Mouse (Mus musculus) heart, embryonic 11.5 days (tissue): ENCODE results near the gene Scrt2. TPM values are rescaled to one million over a fixed set of nuclear protein-coding genes. Genes with fewer than 3 reads are reported as not detected.

ENCODE experiments used
- ATAC-seq: fragments of 200-750 bp; cut with Nextera tagmentation; replicated peaks from 2 replicates; pipeline ENCODE4 v1.8.0; 2017; ENCODE audit warnings: moderate library complexity; ENCODE audit not compliant: insufficient number of reproducible peaks, low FRiP score, low TSS enrichment
- H3K27ac ChIP-seq: fragments of 300-500 bp; sonication (generic); 2 replicates; pipeline ENCODE4 v1.5.1; 2014; ENCODE audit warnings: mild to moderate bottlenecking, low read depth, low read length
- H3K27me3 ChIP-seq: fragments of 300-500 bp; sonication (generic); 2 replicates; pipeline ENCODE4 v1.6.1; 2014; ENCODE audit warnings: mild to moderate bottlenecking, low read length, mixed read lengths; ENCODE audit not compliant: control insufficient read depth, insufficient read depth
- H3K36me3 ChIP-seq: fragments of 300-500 bp; sonication (generic); 2 replicates; pipeline ENCODE4 v1.6.1; 2014; ENCODE audit warnings: mild to moderate bottlenecking, low read length, moderate library complexity, mixed read lengths; ENCODE audit not compliant: control insufficient read depth, insufficient read depth
- H3K4me1 ChIP-seq: fragments of 300-500 bp; sonication (generic); 2 replicates; pipeline ENCODE4 v1.6.1; 2014; ENCODE audit warnings: low read length; ENCODE audit not compliant: control insufficient read depth, insufficient read depth
- H3K4me2 ChIP-seq: fragments of 300-500 bp; sonication (generic); 2 replicates; pipeline ENCODE4 v1.6.1; 2014; ENCODE audit warnings: mild to moderate bottlenecking, moderate library complexity
- H3K4me3 ChIP-seq: fragments of 300-500 bp; sonication (generic); 2 replicates; pipeline ENCODE4 v1.5.1; 2014; ENCODE audit warnings: low read depth, low read length
- H3K9ac ChIP-seq: fragments of 300-500 bp; sonication (generic); 2 replicates; pipeline ENCODE4 v1.6.1; 2014; ENCODE audit warnings: mild to moderate bottlenecking, low read depth, low read length, moderate library complexity
- H3K9me3 ChIP-seq: fragments of 300-500 bp; sonication (generic); replicated peaks from 2 replicates; pipeline ENCODE4 v1.6.1; 2016; ENCODE audit warnings: low read length; ENCODE audit not compliant: control insufficient read depth
- WGBS: fragments of 180-500 bp; shearing (Covaris S2); extraction: QIAGEN DNeasy Blood & Tissue Kit; methylation state at CpG from one replicate; pipeline ENCODE4 v1.1.7; 2014; ENCODE audit not compliant: insufficient replicate concordance; 5-methylcytosine and 5-hydroxymethylcytosine counted together
- polyA plus RNA-seq: library from polyadenylated mRNA; unstranded; fragments of >200 nt; fragmentation: Nextera tagmentation; extraction: Ambion mirVana; gene quantifications from 2 replicates; pipeline ENCODE4 v1.2.1, GENCODE M21; 2014

The Scrt2 gene
- polyA plus RNA-seq, 1 experiment from 2014 or later = 0.11 TPM

DNA sequence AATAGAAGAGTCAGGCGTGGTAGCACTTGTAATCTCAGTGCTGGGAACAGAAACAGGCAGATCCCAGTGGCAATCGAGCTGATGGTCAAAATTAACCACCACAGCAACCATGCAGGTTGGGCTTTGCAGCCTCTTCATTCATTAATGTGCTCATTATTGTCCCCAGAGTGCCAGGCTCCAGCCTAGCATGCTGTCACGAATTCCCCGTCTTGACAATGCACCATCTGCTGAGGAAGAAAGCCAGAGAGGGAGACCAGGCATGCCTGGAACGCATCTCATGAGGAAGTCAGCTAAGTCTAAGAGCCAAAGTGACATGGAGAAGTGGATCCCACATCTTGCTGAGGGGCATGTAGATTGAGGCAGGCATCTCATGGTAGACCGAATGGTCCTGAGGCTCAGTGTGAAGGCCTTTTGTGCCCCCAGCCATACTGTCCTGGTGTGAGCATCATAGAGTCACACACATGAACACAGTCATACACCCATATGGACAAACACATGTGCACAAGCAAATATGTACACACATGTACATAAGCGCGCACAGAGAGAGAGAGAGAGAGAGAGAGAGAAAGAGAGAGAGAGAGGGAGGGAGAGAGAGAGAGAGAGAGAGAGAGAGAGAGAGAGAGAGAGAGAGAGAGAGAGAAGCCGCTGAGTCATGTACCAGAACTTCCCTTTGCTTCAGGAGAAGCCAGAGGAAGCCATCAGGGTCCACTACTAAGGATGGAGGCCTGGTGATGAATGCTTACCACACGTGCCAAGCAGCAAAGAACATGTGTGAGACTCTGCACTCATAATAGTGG is 58.1 kb downstream of the Scrt2 start:
- ATAC-seq = no peak
- no peaks in the 10 kb centered on the region for H3K9me3 ChIP-seq
- peaks cover 34% of the 10 kb centered on the region for H3K27me3 ChIP-seq
- WGBS = 68% methylated on average over 10 of the region's 10 CpGs
- H3K9ac ChIP-seq = no peak overlapping the region
- peaks cover 15% of the 10 kb centered on the region for H3K4me1 ChIP-seq
- no peak overlapping the region for H3K27ac ChIP-seq
- H3K4me2 ChIP-seq = no peak overlapping the region
- H3K4me3 ChIP-seq = no peak overlapping the region
- no peaks in the 10 kb centered on the region for H3K36me3 ChIP-seq

DNA sequence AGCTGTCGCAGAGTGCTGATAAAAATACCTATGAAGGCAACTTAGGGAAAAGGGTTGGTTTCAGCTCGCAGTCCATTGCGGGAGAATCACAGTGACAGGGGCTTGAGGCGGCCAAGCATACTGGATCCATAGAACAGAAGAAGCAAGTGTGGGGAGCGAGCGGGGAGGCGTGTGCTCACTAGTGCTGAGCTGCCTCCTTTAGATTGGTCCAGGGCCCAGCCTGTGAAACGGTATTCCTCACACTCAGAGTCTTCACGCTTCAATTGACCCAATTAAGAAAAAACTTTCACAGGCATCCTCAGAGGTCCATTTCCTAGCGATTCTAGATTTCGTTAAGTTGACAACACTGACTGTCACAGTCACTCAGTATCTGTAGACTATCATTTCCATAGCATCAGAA is 59.6 kb downstream of the Scrt2 start:
- Histone ChIP-seq H3K9me3 (no peaks in the 10 kb centered on the region), H3K4me2 (no peak overlapping the region), H3K27me3 (peaks cover 49% of the 10 kb centered on the region), H3K9ac (no peak overlapping the region), H3K27ac (no peak overlapping the region), H3K36me3 (no peaks in the 10 kb centered on the region), H3K4me3 (no peak overlapping the region), H3K4me1 (peaks cover 15% of the 10 kb centered on the region)
- ATAC-seq = no peak
- 45% methylated on average over 11 of the region's 11 CpGs for WGBS

DNA sequence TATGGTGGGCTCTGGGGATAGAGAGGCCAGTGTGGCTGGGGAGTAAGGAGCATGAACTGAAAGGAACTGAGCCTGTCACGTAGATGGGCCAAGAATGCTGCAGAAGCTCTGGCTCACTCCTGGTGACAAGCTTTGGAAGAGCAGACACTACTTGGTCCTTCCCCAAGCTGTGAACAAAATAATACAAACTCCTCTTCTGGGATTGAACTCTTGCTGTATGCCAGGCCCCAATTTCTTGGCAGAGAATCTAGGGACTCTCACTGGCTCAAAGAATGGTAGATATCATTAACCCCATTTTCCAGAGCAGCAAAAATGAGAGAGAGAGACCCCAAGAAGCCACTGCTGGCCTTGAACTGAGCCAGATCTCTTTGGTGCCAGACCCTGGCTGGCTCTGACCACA is 60.2 kb downstream of the Scrt2 start:
- H3K9ac ChIP-seq = no peak overlapping the region
- H3K27me3 ChIP-seq = peaks cover 54% of the 10 kb centered on the region
- no peak overlapping the region for H3K27ac ChIP-seq

DNA sequence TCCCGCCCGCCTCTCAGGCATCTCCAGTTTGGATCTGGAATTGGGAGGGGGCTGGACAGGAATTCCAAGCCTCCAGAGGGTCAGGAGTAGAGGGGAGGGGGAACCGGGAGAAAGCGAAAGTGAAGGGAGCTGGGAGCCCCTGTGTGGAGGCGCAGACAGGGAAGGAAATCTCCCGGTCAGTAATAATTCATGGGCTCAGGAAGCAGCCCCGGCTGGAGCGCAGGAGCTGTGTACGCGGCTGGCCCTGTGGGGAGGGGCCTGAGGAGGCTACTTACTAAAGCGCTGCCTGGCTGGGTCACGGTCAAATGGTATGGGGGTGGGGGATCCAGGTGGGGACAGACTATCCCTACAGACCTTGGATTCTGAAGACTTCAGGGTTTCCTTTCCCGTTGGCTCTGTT is 60.7 kb downstream of the Scrt2 start:
- no peak overlapping the region for H3K27ac ChIP-seq
- H3K4me1 ChIP-seq = peaks cover 15% of the 10 kb centered on the region
- 0 out of 2 replicates have a peak overlapping the region, but pooled peaks have one; percentile 43 for H3K9ac ChIP-seq
- H3K9me3 ChIP-seq = no peaks in the 10 kb centered on the region
- H3K4me2 ChIP-seq = peak overlapping the region; percentile 92
- no peaks in the 10 kb centered on the region for H3K36me3 ChIP-seq
- H3K27me3 ChIP-seq = peaks cover 57% of the 10 kb centered on the region
- H3K4me3 ChIP-seq = peak overlapping the region; percentile 44
- ATAC-seq = peak; percentile 50; the same call in 1 of the 2 replicates
- WGBS = 1% methylated on average over 13 of the region's 13 CpGs

More for the DNA sequence above, 60.2 kb downstream of the Scrt2 start:
- Histone ChIP-seq H3K36me3 (no peaks in the 10 kb centered on the region), H3K9me3 (no peaks in the 10 kb centered on the region), H3K4me2 (peak overlapping the region; percentile 92), H3K4me1 (peaks cover 15% of the 10 kb centered on the region), H3K4me3 (peak overlapping the region; percentile 44)
- no peak for ATAC-seq
- WGBS = 47% methylated on average over 1 of the region's 1 CpGs

DNA sequence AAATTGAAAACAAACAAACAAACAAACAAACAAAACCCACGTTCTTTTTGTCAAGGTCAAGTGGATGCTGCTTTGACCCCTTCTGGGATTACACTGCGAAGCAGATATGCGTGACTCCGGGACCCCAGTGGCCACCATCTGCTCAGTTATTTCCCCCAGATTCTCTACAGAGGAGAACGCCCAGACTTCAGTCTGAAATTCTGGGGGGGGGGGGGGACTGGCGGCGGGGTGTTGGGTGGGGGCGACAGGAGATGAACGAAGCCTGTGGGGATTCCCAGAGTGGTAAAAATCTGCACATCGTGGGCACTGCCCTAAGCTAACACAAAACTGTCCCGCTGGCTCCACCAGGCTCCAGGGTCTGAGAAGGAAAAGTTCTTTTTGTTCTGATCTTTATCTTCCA is 61.2 kb downstream of the Scrt2 start:
- peak overlapping the region; percentile 44 for H3K4me3 ChIP-seq
- H3K36me3 ChIP-seq = no peaks in the 10 kb centered on the region
- no peak for ATAC-seq
- H3K27me3 ChIP-seq = peaks cover 57% of the 10 kb centered on the region
- no peak overlapping the region for H3K27ac ChIP-seq
- no peaks in the 10 kb centered on the region for H3K9me3 ChIP-seq
- peaks cover 15% of the 10 kb centered on the region for H3K4me1 ChIP-seq
- peak overlapping the region; percentile 92 for H3K4me2 ChIP-seq
- WGBS = 8% methylated on average over 11 of the region's 11 CpGs
- no peak overlapping the region for H3K9ac ChIP-seq

DNA sequence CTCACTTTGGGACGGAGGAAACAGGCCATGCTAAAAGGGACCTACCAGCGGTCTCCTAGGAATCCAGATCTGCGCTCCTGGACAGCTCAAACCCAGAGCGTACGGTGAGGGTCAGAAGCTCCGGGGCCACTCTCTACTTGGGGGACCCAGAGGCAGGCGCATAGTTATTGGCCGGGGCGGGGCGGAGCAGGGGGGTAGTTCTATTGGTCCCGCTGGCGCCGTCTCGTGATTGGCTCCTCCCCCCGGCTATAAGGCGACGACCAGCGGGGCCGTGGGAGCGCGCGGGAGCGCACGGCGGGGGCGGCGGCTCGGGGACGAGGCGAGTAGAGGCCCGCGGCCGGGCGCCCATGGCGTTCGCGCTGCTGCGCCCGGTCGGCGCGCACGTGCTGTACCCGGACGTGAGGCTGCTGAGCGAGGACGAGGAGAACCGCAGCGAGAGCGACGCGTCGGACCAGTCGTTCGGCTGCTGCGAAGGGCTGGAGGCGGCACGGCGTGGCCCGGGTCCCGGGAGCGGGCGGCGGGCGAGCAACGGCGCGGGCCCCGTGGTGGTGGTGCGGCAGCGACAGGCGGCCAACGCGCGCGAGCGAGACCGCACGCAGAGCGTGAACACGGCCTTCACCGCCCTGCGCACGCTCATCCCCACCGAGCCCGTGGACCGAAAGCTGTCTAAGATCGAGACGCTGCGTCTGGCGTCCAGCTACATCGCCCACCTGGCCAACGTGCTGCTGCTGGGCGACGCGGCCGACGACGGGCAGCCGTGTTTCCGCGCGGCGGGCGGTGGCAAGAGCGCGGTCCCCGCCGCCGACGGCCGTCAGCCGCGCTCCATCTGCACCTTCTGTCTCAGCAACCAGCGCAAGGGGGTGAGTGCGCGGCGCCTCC is 62.2 kb downstream of the Scrt2 start, which contains the start of gene Tcf15:
Tcf15 (plus strand) TSS at position 283 of the 879 bp plus-strand sequence.
- WGBS = under 1% methylated on average over 111 of the region's 118 CpGs
- Histone ChIP-seq H3K9ac (peak within 1 kb of the TSS; percentile 39; the same call in 1 of the 2 replicates), H3K4me2 (peak within 1 kb of the TSS; percentile 92), H3K27ac (no peak within 1 kb of the TSS), H3K36me3 (no peaks in the 10 kb centered on the region), H3K9me3 (no peaks in the 10 kb centered on the region), H3K4me1 (peaks cover 15% of the 10 kb centered on the region), H3K27me3 (peaks cover 55% of the 10 kb centered on the region), H3K4me3 (peak within 1 kb of the TSS; percentile 50)
- ATAC-seq = peak; percentile 51

DNA sequence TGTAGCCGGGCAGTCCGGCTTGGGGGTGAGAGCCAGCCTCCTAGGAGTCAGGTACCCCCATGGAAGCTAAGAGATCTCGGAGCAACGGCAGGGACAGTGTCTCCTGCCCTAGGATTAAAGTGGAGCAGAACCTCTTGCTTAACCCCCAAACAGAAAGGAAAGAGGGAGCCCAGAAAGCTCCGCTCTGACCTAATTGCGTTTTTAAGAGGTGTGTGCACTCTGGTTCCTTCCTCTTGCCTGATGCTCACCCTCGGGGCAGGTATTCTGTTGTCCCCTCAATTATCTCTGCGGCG is 62.8 kb downstream of the Scrt2 start:
- H3K36me3 ChIP-seq = no peaks in the 10 kb centered on the region
- H3K4me2 ChIP-seq = peak overlapping the region; percentile 92
- H3K9me3 ChIP-seq = no peaks in the 10 kb centered on the region
- peaks cover 15% of the 10 kb centered on the region for H3K4me1 ChIP-seq
- no peak overlapping the region for H3K9ac ChIP-seq
- peak overlapping the region; percentile 50 for H3K4me3 ChIP-seq
- H3K27me3 ChIP-seq = peaks cover 55% of the 10 kb centered on the region
- H3K27ac ChIP-seq = no peak overlapping the region
- no peak for ATAC-seq
- WGBS = 15% methylated on average over 9 of the region's 9 CpGs

DNA sequence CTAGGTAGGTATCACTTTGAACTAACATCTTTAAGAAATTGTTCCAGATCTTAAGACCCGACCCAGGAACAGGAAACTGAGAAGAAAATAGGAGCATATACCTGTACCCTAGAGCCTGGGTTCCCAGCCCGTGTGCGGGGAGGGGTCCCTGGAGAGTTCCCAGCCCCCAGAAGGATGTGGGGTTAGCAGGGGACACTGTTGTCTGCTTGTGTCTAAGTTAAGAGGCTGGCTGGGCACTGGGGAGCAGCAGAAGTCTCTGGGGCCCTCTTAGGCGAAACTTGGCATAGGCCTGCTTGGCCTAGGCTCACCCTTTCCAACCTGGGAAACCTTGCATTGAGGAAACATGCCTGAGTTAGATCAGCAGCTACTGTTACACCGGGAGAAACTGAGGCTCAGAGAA is 63.2 kb downstream of the Scrt2 start:
- no peaks in the 10 kb centered on the region for H3K36me3 ChIP-seq
- peak overlapping the region; percentile 92 for H3K4me2 ChIP-seq
- 51% methylated on average over 5 of the region's 5 CpGs for WGBS
- H3K9ac ChIP-seq = no peak overlapping the region
- H3K9me3 ChIP-seq = no peaks in the 10 kb centered on the region
- H3K4me3 ChIP-seq = peak overlapping the region; percentile 50
- H3K4me1 ChIP-seq = peaks cover 15% of the 10 kb centered on the region
- H3K27me3 ChIP-seq = peaks cover 55% of the 10 kb centered on the region
- H3K27ac ChIP-seq = no peak overlapping the region
- no peak for ATAC-seq
